Mouse (Mus musculus): Measurements from ENCODE around the gene Tmem234. TPM values are rescaled to one million over a fixed set of nuclear protein-coding genes. Genes with fewer than 3 reads are reported as not detected.
A peak's percentile ranks its signal among the peaks of the same experiment; 100 is the strongest.

The Tmem234 gene
- polyA plus RNA-seq, 1 experiment from 2014 or later = 188 TPM

- ATAC-seq (ENCODE audit: low FRiP score) (peak; percentile 92), DNase-seq (ENCODE audit: low spot score, missing footprints) (peak; percentile 97)
- no peaks in the 10 kb centered on the region for H3K27me3 ChIP-seq (ENCODE audit: control insufficient read depth, insufficient read depth, low read length)
- under 1% methylated on average over 65 of the region's 65 CpGs for WGBS
- H3K27ac ChIP-seq (ENCODE audit: low read depth, low read length) = peak within 1 kb of the TSS; percentile 83
- H3K9ac ChIP-seq (ENCODE audit: low read length) = peak within 1 kb of the TSS; percentile 95
- H3K4me1 ChIP-seq (ENCODE audit: control insufficient read depth, insufficient read depth, low read length) = peaks cover 11% of the 10 kb centered on the region
- no peaks in the 10 kb centered on the region for H3K36me3 ChIP-seq (ENCODE audit: control insufficient read depth, insufficient read depth, low read length)
- H3K4me2 ChIP-seq = peak within 1 kb of the TSS; percentile 96
- H3K9me3 ChIP-seq (ENCODE audit: control insufficient read depth, low read length) = no peaks in the 10 kb centered on the region
- peak within 1 kb of the TSS; percentile 97 for H3K4me3 ChIP-seq (ENCODE audit: low read depth, low read length)
These were observed 71.8 kb downstream of the Tmem234 start, which contains the start of gene Kpna6 for GRCm38 (mm10) chr4:129672083-129672877. Gene Kpna6, minus strand, starts transcription at chr4:129672767.

- Histone ChIP-seq H3K27ac (ENCODE audit: low read depth, low read length) (peak overlapping the region; percentile 83; the same call in 1 of the 2 replicates), H3K4me1 (ENCODE audit: control insufficient read depth, insufficient read depth, low read length) (peaks cover 11% of the 10 kb centered on the region), H3K27me3 (ENCODE audit: control insufficient read depth, insufficient read depth, low read length) (no peaks in the 10 kb centered on the region), H3K36me3 (ENCODE audit: control insufficient read depth, insufficient read depth, low read length) (no peaks in the 10 kb centered on the region), H3K4me3 (ENCODE audit: low read depth, low read length) (peak overlapping the region; percentile 97), H3K4me2 (peak overlapping the region; percentile 96), H3K9me3 (ENCODE audit: control insufficient read depth, low read length) (no peaks in the 10 kb centered on the region), H3K9ac (ENCODE audit: low read length) (peak overlapping the region; percentile 95)
- 10% methylated on average over 10 of the region's 10 CpGs for WGBS
- DNase-seq (ENCODE audit: low spot score, missing footprints) (no peak), ATAC-seq (ENCODE audit: low FRiP score) (no peak)
These were observed 72.5 kb downstream of the Tmem234 start for GRCm38 (mm10) chr4:129672878-129673449.

Small RNA genes within 50 kb of the gene (microRNA-seq; reads per million reads assigned to microRNA genes)
- gene Mir8119 = not detected

Other genes with a start within 250 kb of the Tmem234 start
- gene Zbtb8a, start 222.6 kb upstream of the Tmem234 start, polyA plus RNA-seq (2014; fragmentation: Nextera tagmentation; extraction: Ambion mirVana) = 6.7 and 8.3 TPM in 2 replicates
- 2.0 and 2.4 TPM in 2 replicates for gene Zbtb8b, start 159.8 kb upstream of the Tmem234 start, polyA plus RNA-seq (2014; fragmentation: Nextera tagmentation; extraction: Ambion mirVana)
- 23.3 and 23.7 TPM in 2 replicates for gene Bsdc1, start 139.1 kb upstream of the Tmem234 start, polyA plus RNA-seq (2014; fragmentation: Nextera tagmentation; extraction: Ambion mirVana)
- gene Tssk3, start 109.6 kb upstream of the Tmem234 start, polyA plus RNA-seq (2014; fragmentation: Nextera tagmentation; extraction: Ambion mirVana) = not detected in 2 replicates
- not detected in 2 replicates for gene Fam229a, start 109.5 kb upstream of the Tmem234 start, polyA plus RNA-seq (2014; fragmentation: Nextera tagmentation; extraction: Ambion mirVana)
- gene Marcksl1, start 87.1 kb upstream of the Tmem234 start, polyA plus RNA-seq (2014; fragmentation: Nextera tagmentation; extraction: Ambion mirVana) = 1,816 and 1,974 TPM in 2 replicates
- 225 and 234 TPM in 2 replicates for gene Hdac1, start 58.0 kb upstream of the Tmem234 start, polyA plus RNA-seq (2014; fragmentation: Nextera tagmentation; extraction: Ambion mirVana)
- gene Lck, start 27.0 kb upstream of the Tmem234 start, polyA plus RNA-seq (2014; fragmentation: Nextera tagmentation; extraction: Ambion mirVana) = 4.5 and 5.3 TPM in 2 replicates
- 0.19 and 0.46 TPM in 2 replicates for gene Fam167b, start 22.1 kb upstream of the Tmem234 start, polyA plus RNA-seq (2014; fragmentation: Nextera tagmentation; extraction: Ambion mirVana)
- gene Eif3i, start within 50 bp of the Tmem234 start, polyA plus RNA-seq (2014; fragmentation: Nextera tagmentation; extraction: Ambion mirVana) = 251 and 259 TPM in 2 replicates
- gene Dcdc2b, start 13.6 kb downstream of the Tmem234 start, polyA plus RNA-seq (2014; fragmentation: Nextera tagmentation; extraction: Ambion mirVana) = 1.7 and 3.0 TPM in 2 replicates
- gene Iqcc, start 18.4 kb downstream of the Tmem234 start, polyA plus RNA-seq (2014; fragmentation: Nextera tagmentation; extraction: Ambion mirVana) = 21.3 and 23.9 TPM in 2 replicates
- gene Ccdc28b, start 23.3 kb downstream of the Tmem234 start, polyA plus RNA-seq (2014; fragmentation: Nextera tagmentation; extraction: Ambion mirVana) = 70.0 and 73.9 TPM in 2 replicates
- gene Txlna, start 40.4 kb downstream of the Tmem234 start, polyA plus RNA-seq (2014; fragmentation: Nextera tagmentation; extraction: Ambion mirVana) = 89.6 and 101 TPM in 2 replicates
- gene Kpna6, start 72.1 kb downstream of the Tmem234 start, polyA plus RNA-seq (2014; fragmentation: Nextera tagmentation; extraction: Ambion mirVana) = 13.6 and 14.9 TPM in 2 replicates
- 35.6 and 36.3 TPM in 2 replicates for gene Tmem39b, start 96.2 kb downstream of the Tmem234 start, polyA plus RNA-seq (2014; fragmentation: Nextera tagmentation; extraction: Ambion mirVana)
- 189 and 190 TPM in 2 replicates for gene Khdrbs1, start 141.6 kb downstream of the Tmem234 start, polyA plus RNA-seq (2014; fragmentation: Nextera tagmentation; extraction: Ambion mirVana)
- 368 TPM in 2 replicates for gene Ptp4a2, start 210.6 kb downstream of the Tmem234 start, polyA plus RNA-seq (2014; fragmentation: Nextera tagmentation; extraction: Ambion mirVana)

Data from midbrain, embryonic 11.5 days (tissue).